Mouse (Mus musculus) megakaryocyte, embryonic 14.5 days (primary cell): ENCODE measurements around the gene Srrm3.

Experiments used
- FLI1 ChIP-seq: IDR thresholded peaks from 2 replicates; pipeline ENCODE4 v1.6.1; 2012; ENCODE audit warnings: low read length, inconsistent platforms, mixed read lengths
- GATA1 ChIP-seq: IDR thresholded peaks from 3 replicates; pipeline ENCODE4 v1.6.1; 2012; ENCODE audit warnings: mixed read lengths, low read length, inconsistent platforms, borderline replicate concordance

DNA sequence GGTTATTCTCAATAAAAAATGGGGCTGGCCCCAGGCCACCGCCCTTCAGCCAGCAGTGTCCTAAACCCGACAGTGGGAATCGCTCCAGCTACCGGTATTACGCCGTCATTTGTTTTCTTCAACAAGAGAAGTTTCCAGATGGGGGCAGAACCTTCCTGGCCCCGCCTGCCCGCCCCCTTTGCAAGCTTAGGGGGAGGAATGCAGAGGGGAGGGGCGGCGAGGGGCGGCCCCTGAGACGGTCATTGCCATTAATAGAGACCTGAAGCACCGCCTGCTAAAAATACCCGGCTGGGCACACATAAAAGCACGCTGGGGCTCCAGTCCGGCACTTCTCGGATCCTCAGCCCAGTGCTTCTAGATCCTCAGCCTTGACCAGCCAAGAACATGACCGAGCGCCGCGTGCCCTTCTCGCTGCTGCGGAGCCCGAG, 81.0 kb downstream of the Srrm3 start, which contains the start of gene Hspb1:
- no peak for TF ChIP-seq GATA1
- TF ChIP-seq FLI1, result no peak
